Mouse (Mus musculus): ENCODE results near the gene Clip2.
"Not testable (repeated sequence)": the region's sequence is repeated elsewhere in the genome, so short reads cannot be mapped to it uniquely, and the experiment has no call there.

Gene Clip2

DNA sequence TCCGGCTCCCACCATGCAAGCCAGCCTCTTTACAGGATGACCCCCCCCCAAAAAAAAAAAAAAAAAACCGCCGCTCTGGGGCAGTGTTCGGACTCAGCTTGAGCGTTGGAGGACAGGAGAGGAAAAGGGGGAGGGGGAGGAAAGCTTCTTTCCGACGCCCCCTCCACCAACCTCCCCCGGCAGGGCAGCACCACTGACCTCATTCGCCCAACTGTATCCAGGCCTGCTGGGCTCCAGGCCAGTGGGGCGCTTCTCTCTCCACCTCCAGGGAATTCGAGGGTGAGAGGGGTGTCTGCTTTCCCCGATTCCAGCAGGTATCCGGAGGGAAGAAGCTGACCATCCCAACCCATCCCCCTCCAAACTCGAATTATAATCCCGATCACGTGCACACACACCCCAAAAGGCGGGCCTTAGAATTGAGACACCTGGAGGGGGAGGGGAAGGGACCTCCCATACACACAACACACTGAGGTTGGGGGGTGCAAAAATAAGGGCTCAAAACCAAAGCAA is 96.3 kb downstream of the Clip2 start:
- peak; percentile 48 for DNase-seq

DNA sequence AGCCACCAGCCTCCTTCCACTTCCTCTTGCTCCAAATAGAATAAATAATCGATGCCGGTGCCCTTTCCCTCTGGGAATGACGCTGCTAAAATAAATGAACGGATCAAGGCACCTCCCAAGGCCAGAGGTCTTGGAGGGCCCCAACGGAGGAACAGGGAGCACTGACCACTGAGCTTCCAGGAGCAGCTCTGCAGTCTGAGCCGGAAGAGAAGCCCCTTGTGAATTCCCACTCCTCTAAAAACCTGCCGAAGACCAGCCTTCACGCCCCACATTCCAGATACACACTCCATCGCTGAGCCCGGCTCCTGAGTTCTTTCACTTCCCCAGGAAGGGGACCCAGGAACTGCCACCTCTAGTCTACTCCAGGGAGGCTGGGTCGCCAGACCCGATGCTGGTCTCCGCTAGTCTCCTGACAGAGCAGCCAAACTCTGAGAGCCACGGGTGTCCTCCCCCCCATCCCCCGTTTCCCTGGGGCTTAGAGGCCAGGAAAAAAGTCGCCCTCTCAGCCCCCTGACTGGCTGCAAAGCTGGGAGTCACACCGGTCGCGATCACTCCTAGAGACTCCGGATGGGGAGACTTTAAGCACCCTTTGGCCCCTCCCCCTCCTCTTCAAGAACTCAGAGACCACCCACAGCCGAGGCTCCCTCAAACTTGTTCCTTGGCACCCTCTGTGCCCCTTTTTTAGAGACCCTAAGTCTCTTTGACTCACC is 96.9 kb downstream of the Clip2 start:
- peak; percentile 33 for DNase-seq

DNA sequence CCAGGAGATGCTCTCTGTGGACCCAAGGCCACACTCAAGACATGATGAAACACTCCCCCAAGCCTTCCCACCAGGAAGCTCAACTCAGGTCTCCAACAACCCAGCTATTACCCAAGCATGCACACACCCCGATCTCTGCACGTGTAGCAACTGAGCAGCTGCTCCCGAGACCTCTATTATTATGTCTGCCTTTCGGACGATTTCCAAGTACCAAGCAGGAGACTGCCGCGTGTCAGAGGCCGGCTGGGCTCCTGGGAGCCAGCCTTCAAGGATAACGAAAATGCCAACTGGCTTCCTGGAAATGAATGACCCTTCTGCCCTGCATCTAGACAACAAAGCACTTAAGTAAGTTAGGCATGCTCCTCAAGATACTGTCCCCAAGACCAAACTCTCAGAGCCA is 97.8 kb downstream of the Clip2 start:
- DNase-seq, result no peak

DNA sequence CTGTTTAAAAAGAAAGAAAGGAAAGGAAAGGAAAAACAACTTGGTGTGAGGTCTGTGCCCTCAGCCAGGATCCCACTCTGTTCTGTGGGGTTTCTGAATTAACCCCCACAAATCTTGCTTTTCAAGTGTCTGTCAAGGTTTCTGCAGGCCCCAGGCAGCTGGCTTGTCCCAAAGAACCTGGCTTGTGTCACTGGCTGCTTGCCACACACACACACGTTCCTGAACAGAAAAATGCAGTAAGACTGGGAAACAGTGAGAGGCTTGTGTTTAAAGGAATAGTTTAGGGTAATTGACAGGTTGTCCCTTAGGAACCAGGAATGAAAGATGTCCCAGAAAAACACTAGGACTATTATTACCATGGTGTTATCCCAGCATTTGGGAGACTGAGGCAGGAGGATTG is 98.7 kb downstream of the Clip2 start:
- DNase-seq, result no peak

DNA sequence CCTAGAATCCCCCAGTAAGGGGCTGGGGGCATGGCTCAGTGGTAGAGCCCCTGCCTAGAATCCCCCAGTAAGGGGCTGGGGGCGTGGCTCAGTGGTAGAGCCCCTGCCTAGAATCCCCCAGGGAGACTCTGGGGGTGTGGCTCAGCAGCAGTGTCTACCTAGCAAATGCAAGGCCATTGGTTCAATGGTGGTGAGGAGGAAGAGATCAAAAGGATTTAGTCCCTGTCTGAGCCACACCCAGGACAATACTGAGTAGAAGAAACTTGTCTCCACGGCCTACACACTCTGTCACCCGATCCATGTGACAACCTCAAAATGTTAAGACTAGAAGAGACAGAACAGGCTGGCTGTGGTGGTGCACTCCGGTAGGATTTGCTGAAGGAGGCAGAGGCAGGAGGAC is 105.5 kb downstream of the Clip2 start:
- DNase-seq, result not testable (repeated sequence)

DNA sequence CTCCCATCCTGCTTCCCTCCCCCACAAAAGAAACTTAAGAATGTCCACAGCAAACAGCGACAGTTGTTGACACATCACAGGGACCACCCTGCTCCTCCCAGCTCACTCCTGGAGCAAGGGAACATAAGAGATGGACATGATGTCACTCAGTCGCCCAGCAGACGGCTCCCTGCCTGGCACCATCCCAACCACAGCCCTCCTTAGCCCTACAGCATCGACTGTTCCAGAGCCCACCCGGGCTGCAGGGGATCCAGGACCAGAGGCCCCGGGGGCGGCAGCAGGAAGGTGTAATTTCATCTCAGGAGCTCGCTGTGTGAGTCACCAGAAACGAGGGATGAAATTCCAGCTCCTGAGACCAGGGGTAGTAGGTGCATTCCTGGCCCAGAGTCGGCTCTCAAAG is 106.3 kb downstream of the Clip2 start:
- no peak for DNase-seq

DNA sequence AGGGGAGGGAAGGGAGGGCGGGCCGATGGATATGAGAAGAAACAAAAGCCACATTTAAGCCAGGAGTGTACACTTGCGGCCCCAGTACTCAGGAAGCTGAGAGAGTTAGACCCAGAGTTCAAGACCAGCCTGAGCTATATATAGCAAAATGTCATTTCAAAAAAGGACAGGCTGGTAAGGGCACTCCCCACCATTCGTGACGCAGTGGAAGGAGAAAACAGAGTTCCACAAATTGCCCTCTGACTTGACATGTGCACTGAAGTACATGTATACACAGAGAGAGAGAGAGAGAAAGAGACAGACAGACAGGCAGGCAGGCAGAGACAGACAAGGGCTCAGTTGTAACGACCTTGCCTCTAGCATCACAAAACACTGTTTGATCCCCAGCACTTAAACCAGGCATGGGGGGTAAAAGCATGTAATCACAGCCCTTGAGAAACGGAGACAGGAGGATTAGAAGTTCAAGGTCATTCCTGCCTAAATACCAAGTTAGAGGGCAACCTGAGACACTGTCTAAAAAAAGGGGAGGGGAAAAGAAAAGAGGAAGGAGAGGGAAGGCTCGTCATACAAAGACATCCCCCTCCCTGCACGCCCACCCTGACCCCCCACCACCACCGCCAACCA is 106.9 kb downstream of the Clip2 start:
- no peak for DNase-seq

DNA sequence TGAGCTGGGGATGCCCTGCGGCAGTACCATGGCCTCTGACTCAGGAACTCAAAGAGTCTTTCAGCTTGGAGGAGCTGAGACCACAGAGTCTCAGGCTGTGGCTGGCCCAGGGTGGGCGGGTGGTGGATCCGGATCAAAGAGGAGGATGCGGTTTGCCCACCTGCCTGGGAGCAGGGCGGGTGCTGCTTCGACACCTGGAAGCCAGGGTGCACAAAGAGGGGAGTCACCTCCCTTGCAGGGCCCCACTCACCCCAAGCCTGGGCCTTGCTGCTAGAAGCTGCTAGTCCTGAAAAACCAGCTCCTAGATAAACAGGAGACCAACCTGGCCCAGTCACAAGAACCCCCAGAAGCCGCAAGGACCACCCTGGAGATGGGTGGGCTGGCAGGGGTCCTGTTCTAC is 107.8 kb downstream of the Clip2 start:
- DNase-seq, result no peak

DNA sequence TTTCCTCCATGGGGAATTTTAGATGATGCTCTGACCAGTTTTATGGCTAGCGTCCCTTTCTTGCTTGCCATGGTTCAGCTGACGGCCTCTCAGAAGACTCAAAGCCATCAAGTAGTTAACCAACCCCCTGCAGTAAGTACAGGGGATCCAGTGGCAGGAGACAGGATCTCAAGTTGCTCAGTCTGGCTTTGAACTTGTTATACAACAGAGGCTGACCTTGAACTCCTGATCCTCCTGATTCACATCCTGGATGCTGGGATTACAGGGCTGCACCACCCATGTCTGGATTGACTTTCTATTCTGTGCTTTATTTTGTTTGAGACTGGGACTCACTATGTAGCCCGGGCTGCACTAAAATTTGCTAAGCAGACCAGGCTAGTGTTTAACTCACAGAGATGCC is 110.2 kb downstream of the Clip2 start:
- DNase-seq, result no peak

DNA sequence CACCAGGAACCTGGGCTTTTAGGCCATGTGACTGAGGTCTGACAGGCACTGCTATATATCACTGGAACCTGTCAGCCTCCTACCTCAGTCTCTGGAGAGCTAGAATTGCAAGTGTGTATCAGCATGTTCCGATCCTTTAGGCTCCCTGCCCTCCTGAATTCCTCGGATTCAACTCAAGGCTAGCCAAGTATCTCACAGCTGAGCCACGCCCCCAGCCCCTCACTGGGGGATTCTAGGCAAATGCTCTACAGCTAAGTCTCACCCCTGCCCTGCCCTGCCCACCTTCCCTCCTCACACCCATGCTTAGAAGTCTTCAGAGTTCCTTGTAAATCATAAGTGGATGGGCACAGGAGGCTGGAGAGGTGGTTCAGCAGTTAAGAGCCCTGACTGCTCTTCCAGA is 111.1 kb downstream of the Clip2 start:
- no peak for DNase-seq

DNA sequence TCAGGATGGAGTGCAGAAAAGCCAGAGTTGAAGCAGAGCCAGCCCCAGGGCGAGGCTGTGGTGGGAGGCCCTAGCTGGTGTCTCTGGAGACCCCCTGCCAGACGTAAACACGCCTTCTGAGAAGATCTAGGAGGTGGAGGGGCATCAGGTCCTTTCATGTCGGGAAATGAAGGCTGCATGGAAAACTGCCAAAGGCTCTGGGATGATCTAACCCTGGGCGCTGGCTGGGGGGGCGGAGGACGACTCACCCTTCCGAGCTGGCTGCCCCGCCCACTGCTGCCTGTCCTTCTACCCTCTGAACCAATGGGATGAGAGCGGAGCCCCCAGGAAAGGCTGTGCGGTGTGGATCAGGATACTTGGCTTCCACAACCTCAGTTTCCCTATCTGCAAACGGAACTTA is 112.1 kb downstream of the Clip2 start:
- DNase-seq, result no peak

DNA sequence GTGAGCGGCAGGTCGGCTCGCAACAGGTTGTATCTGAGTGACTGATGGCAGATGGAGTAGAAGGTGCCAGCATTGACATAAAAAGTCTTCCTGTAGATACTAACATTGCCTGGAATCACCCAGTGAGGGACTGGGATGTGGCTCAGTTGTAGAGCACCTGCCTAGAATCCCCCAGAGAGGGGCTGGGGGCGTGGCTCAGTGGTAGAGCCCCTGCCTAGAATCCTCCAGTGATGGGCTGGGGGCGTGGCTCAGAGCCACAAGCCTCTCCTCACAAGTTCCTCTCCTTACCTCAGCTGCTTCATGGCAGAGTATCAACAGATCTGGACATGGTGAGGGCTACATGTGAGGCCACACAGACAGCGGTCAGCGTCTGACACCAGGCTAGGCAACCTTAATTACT is 112.8 kb downstream of the Clip2 start:
- no peak for DNase-seq

All from cerebellum, adult 8-10 months (tissue).